Mouse (Mus musculus) liver, embryonic 14.5 days (tissue): ENCODE results near the gene Triap1.

Source experiments
- CTCF ChIP-seq: IDR thresholded peaks from 2 replicates; pipeline ENCODE4 v1.5.1; 2016; ENCODE audit warnings: antibody characterized with exemption, low read depth, control low read depth
- EP300 ChIP-seq: IDR thresholded peaks from 2 replicates; pipeline ENCODE4 v1.6.1; 2016; ENCODE audit warnings: antibody characterized with exemption, low read depth

DNA sequence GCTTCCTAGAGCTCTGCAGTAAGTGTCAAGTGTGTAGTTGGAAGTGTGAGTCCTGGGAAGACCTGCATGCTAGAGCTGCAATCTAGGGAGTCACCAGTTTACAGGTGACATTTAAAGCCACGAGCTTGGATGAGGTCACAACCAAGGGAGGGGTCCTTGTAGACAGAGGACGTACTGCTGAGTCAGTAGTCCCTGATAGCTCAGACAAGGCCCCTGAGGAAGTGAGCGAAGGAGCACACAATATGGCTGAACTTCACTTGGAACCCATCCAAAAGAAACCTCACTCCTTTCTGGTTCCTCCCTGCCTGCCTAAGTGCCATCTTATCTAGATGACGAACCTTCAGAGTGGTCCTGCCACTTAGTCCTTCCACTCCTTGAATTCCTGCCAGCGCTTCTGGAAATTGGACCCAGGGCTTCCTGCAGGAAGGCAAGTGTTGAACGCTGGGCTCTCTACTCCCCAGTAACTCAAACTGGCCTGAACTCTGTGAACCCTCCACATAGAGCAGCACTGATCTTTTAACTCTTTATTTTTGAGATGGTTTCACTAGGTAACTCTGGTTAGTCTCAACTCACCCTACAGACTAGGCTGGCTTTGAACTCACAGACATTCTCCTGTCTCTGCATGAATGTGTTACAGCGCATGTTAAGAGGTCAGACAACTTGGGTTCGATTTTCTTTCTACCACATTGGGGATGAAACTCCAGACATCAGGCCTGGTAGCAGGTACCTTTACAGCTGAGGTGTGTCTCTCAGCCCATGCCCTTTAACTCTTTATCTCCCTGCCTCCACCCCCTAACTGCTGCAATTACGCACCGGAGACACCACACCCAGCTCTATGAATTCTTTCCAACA lies 28.0 kb upstream of the Triap1 start:
- TF ChIP-seq CTCF (no peak), EP300 (no peak)
